Mouse (Mus musculus): ENCODE measurements around the gene 4930564D02Rik. TPM values are rescaled to one million over a fixed set of nuclear protein-coding genes. Genes with fewer than 3 reads are reported as not detected.

Gene 4930564D02Rik
- not detected in 2 replicates for polyA plus RNA-seq (2016; fragmentation: Nextera tagmentation; extraction: Ambion mirVana)

GRCm38 (mm10) chr3:105066544-105066943, at the start of gene 4930564D02Rik:
Gene 4930564D02Rik, plus strand, starts transcription at chr3:105066844.
- H3K9ac ChIP-seq, result no peak within 1 kb of the TSS

GRCm38 (mm10) chr3:105017314-105017713, 49.3 kb upstream of the 4930564D02Rik start:
- no peaks in the 10 kb centered on the region for H3K27me3 ChIP-seq (replicated peaks)
- H3K4me3 ChIP-seq, result no peak overlapping the region
- no peaks in the 10 kb centered on the region for H3K4me1 ChIP-seq
- ATAC-seq (ENCODE audit: low FRiP score, low read depth), result no peak
- H3K27ac ChIP-seq, result no peak overlapping the region
- H3K4me2 ChIP-seq (replicated peaks), result no peak overlapping the region
- no peak overlapping the region for H3K9ac ChIP-seq
- peaks cover 13% of the 10 kb centered on the region; the same call in 1 of the 2 replicates for H3K36me3 ChIP-seq
- no peaks in the 10 kb centered on the region for H3K9me3 ChIP-seq
- WGBS, result 89% methylated on average over 8 of the region's 8 CpGs

More at GRCm38 (mm10) chr3:105066544-105066943, at the start of gene 4930564D02Rik:
- no peaks in the 10 kb centered on the region for H3K9me3 ChIP-seq
- H3K4me1 ChIP-seq, result no peaks in the 10 kb centered on the region
- H3K27me3 ChIP-seq (replicated peaks), result no peaks in the 10 kb centered on the region
- H3K4me3 ChIP-seq, result no peak within 1 kb of the TSS
- no peak within 1 kb of the TSS for H3K4me2 ChIP-seq (replicated peaks)
- H3K27ac ChIP-seq, result no peak within 1 kb of the TSS
- no peak for ATAC-seq (ENCODE audit: low FRiP score, low read depth)
- WGBS, result 84% methylated on average over 10 of the region's 10 CpGs
- H3K36me3 ChIP-seq, result no peaks in the 10 kb centered on the region

- no peak overlapping the region for H3K4me3 ChIP-seq
- no peak for ATAC-seq (ENCODE audit: low FRiP score, low read depth)
- H3K27ac ChIP-seq, result no peak overlapping the region
- H3K9me3 ChIP-seq, result no peaks in the 10 kb centered on the region
- 89% methylated on average over 10 of the region's 10 CpGs for WGBS
- no peaks in the 10 kb centered on the region for H3K27me3 ChIP-seq (replicated peaks)
- no peak overlapping the region for H3K4me2 ChIP-seq (replicated peaks)
- no peak overlapping the region for H3K9ac ChIP-seq
- no peaks in the 10 kb centered on the region for H3K4me1 ChIP-seq
- H3K36me3 ChIP-seq, result peaks cover 13% of the 10 kb centered on the region; the same call in 1 of the 2 replicates
These were observed 48.4 kb upstream of the 4930564D02Rik start for GRCm38 (mm10) chr3:105018085-105018782.

GRCm38 (mm10) chr3:105018783-105019105, 47.9 kb upstream of the 4930564D02Rik start:
- no peaks in the 10 kb centered on the region for H3K4me1 ChIP-seq
- no peak overlapping the region for H3K27ac ChIP-seq
- ATAC-seq (ENCODE audit: low FRiP score, low read depth), result no peak
- no peak overlapping the region for H3K4me3 ChIP-seq
- no peaks in the 10 kb centered on the region for H3K27me3 ChIP-seq (replicated peaks)
- H3K9ac ChIP-seq, result no peak overlapping the region
- WGBS, result 92% methylated on average over 6 of the region's 6 CpGs
- H3K9me3 ChIP-seq, result no peaks in the 10 kb centered on the region
- no peak overlapping the region for H3K4me2 ChIP-seq (replicated peaks)
- peaks cover 13% of the 10 kb centered on the region; the same call in 1 of the 2 replicates for H3K36me3 ChIP-seq

- Histone ChIP-seq H3K9me3 (no peaks in the 10 kb centered on the region), H3K9ac (no peak overlapping the region), H3K27me3 (replicated peaks) (no peaks in the 10 kb centered on the region), H3K27ac (no peak overlapping the region), H3K4me1 (no peaks in the 10 kb centered on the region), H3K4me2 (replicated peaks) (no peak overlapping the region), H3K4me3 (no peak overlapping the region), H3K36me3 (peaks cover 13% of the 10 kb centered on the region; the same call in 1 of the 2 replicates)
- no peak for ATAC-seq (ENCODE audit: low FRiP score, low read depth)
- WGBS, result 63% methylated on average over 12 of the region's 12 CpGs
These were observed 46.6 kb upstream of the 4930564D02Rik start for GRCm38 (mm10) chr3:105019826-105020692.

- no peak overlapping the region for H3K4me2 ChIP-seq (replicated peaks)
- no peaks in the 10 kb centered on the region for H3K27me3 ChIP-seq (replicated peaks)
- ATAC-seq (ENCODE audit: low FRiP score, low read depth), result no peak
- no peak overlapping the region for H3K9ac ChIP-seq
- no peaks in the 10 kb centered on the region for H3K4me1 ChIP-seq
- H3K36me3 ChIP-seq, result peaks cover 15% of the 10 kb centered on the region; the same call in 1 of the 2 replicates
- H3K4me3 ChIP-seq, result no peak overlapping the region
- WGBS, result 88% methylated on average over 10 of the region's 10 CpGs
- H3K27ac ChIP-seq, result no peak overlapping the region
- H3K9me3 ChIP-seq, result no peaks in the 10 kb centered on the region
These were observed 43.2 kb upstream of the 4930564D02Rik start for GRCm38 (mm10) chr3:105023371-105024005.

GRCm38 (mm10) chr3:105036281-105036847, 30.3 kb upstream of the 4930564D02Rik start:
- H3K4me2 ChIP-seq (replicated peaks), result no peak overlapping the region
- H3K27ac ChIP-seq, result no peak overlapping the region
- H3K4me1 ChIP-seq, result peaks cover 7% of the 10 kb centered on the region; the same call in 1 of the 2 replicates
- no peaks in the 10 kb centered on the region for H3K27me3 ChIP-seq (replicated peaks)
- no peak overlapping the region for H3K4me3 ChIP-seq
- H3K36me3 ChIP-seq, result peaks cover 75% of the 10 kb centered on the region
- no peak overlapping the region for H3K9ac ChIP-seq
- WGBS, result 93% methylated on average over 10 of the region's 10 CpGs
- ATAC-seq (ENCODE audit: low FRiP score, low read depth), result no peak
- no peaks in the 10 kb centered on the region for H3K9me3 ChIP-seq

GRCm38 (mm10) chr3:105037240-105037770, 29.3 kb upstream of the 4930564D02Rik start:
- peaks cover 65% of the 10 kb centered on the region for H3K36me3 ChIP-seq
- no peak overlapping the region for H3K27ac ChIP-seq
- no peak overlapping the region for H3K4me2 ChIP-seq (replicated peaks)
- no peaks in the 10 kb centered on the region for H3K27me3 ChIP-seq (replicated peaks)
- WGBS, result 91% methylated on average over 6 of the region's 6 CpGs
- ATAC-seq (ENCODE audit: low FRiP score, low read depth), result no peak
- H3K4me1 ChIP-seq, result peaks cover 7% of the 10 kb centered on the region; the same call in 1 of the 2 replicates
- no peak overlapping the region for H3K9ac ChIP-seq
- no peaks in the 10 kb centered on the region for H3K9me3 ChIP-seq
- H3K4me3 ChIP-seq, result no peak overlapping the region

GRCm38 (mm10) chr3:105040002-105040401, 26.6 kb upstream of the 4930564D02Rik start:
- no peaks in the 10 kb centered on the region for H3K9me3 ChIP-seq
- H3K4me2 ChIP-seq (replicated peaks), result no peak overlapping the region
- ATAC-seq (ENCODE audit: low FRiP score, low read depth), result 0 out of 2 replicates have a peak, but pooled peaks have one; percentile 17
- peaks cover 40% of the 10 kb centered on the region for H3K36me3 ChIP-seq
- H3K9ac ChIP-seq, result no peak overlapping the region
- WGBS, result 59% methylated on average over 8 of the region's 8 CpGs
- peaks cover 9% of the 10 kb centered on the region; the same call in 1 of the 2 replicates for H3K4me1 ChIP-seq
- no peaks in the 10 kb centered on the region for H3K27me3 ChIP-seq (replicated peaks)
- no peak overlapping the region for H3K4me3 ChIP-seq
- H3K27ac ChIP-seq, result no peak overlapping the region

- ATAC-seq (ENCODE audit: low FRiP score, low read depth), result no peak
- WGBS, result 94% methylated on average over 9 of the region's 9 CpGs
These were observed 25.5 kb upstream of the 4930564D02Rik start for GRCm38 (mm10) chr3:105040983-105041625.

GRCm38 (mm10) chr3:105043746-105044145, 22.9 kb upstream of the 4930564D02Rik start:
- Histone ChIP-seq H3K9me3 (no peaks in the 10 kb centered on the region), H3K4me2 (replicated peaks) (no peak overlapping the region), H3K4me3 (no peak overlapping the region), H3K36me3 (peaks cover 5% of the 10 kb centered on the region; the same call in 1 of the 2 replicates), H3K27ac (no peak overlapping the region), H3K27me3 (replicated peaks) (no peaks in the 10 kb centered on the region), H3K9ac (no peak overlapping the region), H3K4me1 (peaks cover 18% of the 10 kb centered on the region; the same call in 1 of the 2 replicates)
- no peak for ATAC-seq (ENCODE audit: low FRiP score, low read depth)
- WGBS, result 88% methylated on average over 5 of the region's 5 CpGs

More at GRCm38 (mm10) chr3:105040983-105041625, 25.5 kb upstream of the 4930564D02Rik start:
- Histone ChIP-seq H3K4me1 (peaks cover 14% of the 10 kb centered on the region; the same call in 1 of the 2 replicates), H3K27ac (no peak overlapping the region), H3K9me3 (no peaks in the 10 kb centered on the region), H3K9ac (no peak overlapping the region), H3K27me3 (replicated peaks) (no peaks in the 10 kb centered on the region), H3K4me2 (replicated peaks) (no peak overlapping the region), H3K4me3 (no peak overlapping the region), H3K36me3 (peaks cover 29% of the 10 kb centered on the region)

All from neural tube, embryonic 12.5 days (tissue).